Mouse (Mus musculus) embryonic facial prominence, embryonic 13.5 days (tissue): ENCODE results near the gene Klhdc8b. TPM values are rescaled to one million over a fixed set of nuclear protein-coding genes. Genes with fewer than 3 reads are reported as not detected.
A peak's percentile ranks its signal among the peaks of the same experiment; 100 is the strongest.

Source experiments
- ATAC-seq: fragments of 200-750 bp; cut with Nextera tagmentation; 2 replicates; pipeline ENCODE4 v1.8.0; 2017; ENCODE audit warnings: low read depth; ENCODE audit not compliant: insufficient number of reproducible peaks, insufficient read depth, low FRiP score, low TSS enrichment
- H3K27ac ChIP-seq: fragments of 300-500 bp; sonication (generic); 2 replicates; pipeline ENCODE4 v1.5.1; 2015; ENCODE audit warnings: moderate library complexity, mild to moderate bottlenecking, inconsistent platforms
- H3K27me3 ChIP-seq: fragments of 300-500 bp; sonication (generic); 2 replicates; pipeline ENCODE4 v1.6.1; 2015; ENCODE audit warnings: mild to moderate bottlenecking, inconsistent platforms
- H3K36me3 ChIP-seq: fragments of 300-500 bp; sonication (generic); 2 replicates; pipeline ENCODE4 v1.6.1; 2015; ENCODE audit warnings: mild to moderate bottlenecking, inconsistent platforms
- H3K4me1 ChIP-seq: fragments of 300-500 bp; sonication (generic); 2 replicates; pipeline ENCODE4 v1.6.1; 2015; ENCODE audit warnings: inconsistent platforms
- H3K4me2 ChIP-seq: fragments of 300-500 bp; sonication (generic); 2 replicates; pipeline ENCODE4 v1.6.1; 2015; ENCODE audit warnings: moderate library complexity, mild to moderate bottlenecking, inconsistent platforms
- H3K4me3 ChIP-seq: fragments of 300-500 bp; sonication (generic); 2 replicates; pipeline ENCODE4 v1.5.1; 2015; ENCODE audit warnings: mild to moderate bottlenecking, inconsistent platforms
- H3K9ac ChIP-seq: fragments of 300-500 bp; sonication (generic); 2 replicates; pipeline ENCODE4 v1.6.1; 2015; ENCODE audit warnings: mild to moderate bottlenecking, inconsistent platforms
- H3K9me3 ChIP-seq: fragments of 300-500 bp; sonication (generic); 2 replicates; pipeline ENCODE4 v1.6.1; 2016; ENCODE audit warnings: inconsistent platforms
- WGBS: fragments of 180-500 bp; shearing (Covaris S2); methylation state at CpG from one replicate; pipeline ENCODE4 v1.1.7; 2015; ENCODE audit warnings: mixed read lengths; 5-methylcytosine and 5-hydroxymethylcytosine counted together
- polyA plus RNA-seq: library from polyadenylated mRNA; unstranded; fragments of >200 nt; fragmentation: Nextera tagmentation; extraction: Ambion mirVana; gene quantifications from 2 replicates; pipeline ENCODE4 v1.2.1, GENCODE M21; 2015

Gene Klhdc8b
- polyA plus RNA-seq, result 36.5 and 42.8 TPM in 2 replicates

- ATAC-seq, result no peak
- Histone ChIP-seq H3K9ac (peak within 1 kb of the TSS; percentile 89), H3K36me3 (peaks cover 40% of the 10 kb centered on the region), H3K4me1 (peaks cover 17% of the 10 kb centered on the region), H3K27ac (peak within 1 kb of the TSS; percentile 78), H3K4me2 (peak within 1 kb of the TSS; percentile 94), H3K9me3 (no peaks in the 10 kb centered on the region), H3K27me3 (no peaks in the 10 kb centered on the region), H3K4me3 (peak within 1 kb of the TSS; percentile 87)
- WGBS, result 18% methylated on average over 11 of the region's 11 CpGs
Observed at GRCm38 (mm10) chr9:108461181-108461631, at the start of gene Klhdc8b. Klhdc8b (minus strand) TSS chr9:108461581.

- H3K4me2 ChIP-seq, result peak overlapping the region; percentile 89
- no peak for ATAC-seq
- H3K36me3 ChIP-seq, result peaks cover 44% of the 10 kb centered on the region
- H3K27ac ChIP-seq, result no peak overlapping the region; the same call in 1 of the 2 replicates
- H3K4me1 ChIP-seq, result peaks cover 15% of the 10 kb centered on the region
- peak overlapping the region; percentile 85 for H3K9ac ChIP-seq
- H3K9me3 ChIP-seq, result no peaks in the 10 kb centered on the region
- WGBS, result 88% methylated on average over 7 of the region's 7 CpGs
- H3K27me3 ChIP-seq, result no peaks in the 10 kb centered on the region
- peak overlapping the region; percentile 84 for H3K4me3 ChIP-seq
Observed at GRCm38 (mm10) chr9:108508776-108509175, 47.4 kb upstream of the Klhdc8b start.

GRCm38 (mm10) chr9:108507619-108508434 lies 46.4 kb upstream of the Klhdc8b start, which contains the start of gene Qars:
Qars (plus strand) TSS chr9:108507706.
- peak; percentile 93 for ATAC-seq
- peak within 1 kb of the TSS; percentile 60 for H3K27ac ChIP-seq
- WGBS, result under 1% methylated on average over 37 of the region's 37 CpGs
- H3K4me3 ChIP-seq, result peak within 1 kb of the TSS; percentile 84
- H3K36me3 ChIP-seq, result peaks cover 44% of the 10 kb centered on the region
- peaks cover 15% of the 10 kb centered on the region for H3K4me1 ChIP-seq
- no peaks in the 10 kb centered on the region for H3K9me3 ChIP-seq
- peak within 1 kb of the TSS; percentile 85 for H3K9ac ChIP-seq
- no peaks in the 10 kb centered on the region for H3K27me3 ChIP-seq
- peak within 1 kb of the TSS; percentile 89 for H3K4me2 ChIP-seq

- no peaks in the 10 kb centered on the region for H3K27me3 ChIP-seq
- H3K27ac ChIP-seq, result peak overlapping the region; percentile 60; the same call in 1 of the 2 replicates
- peak overlapping the region; percentile 89 for H3K4me2 ChIP-seq
- ATAC-seq, result no peak
- peaks cover 44% of the 10 kb centered on the region for H3K36me3 ChIP-seq
- peak overlapping the region; percentile 85; the same call in 1 of the 2 replicates for H3K9ac ChIP-seq
- 86% methylated on average over 7 of the region's 7 CpGs for WGBS
- H3K4me1 ChIP-seq, result peaks cover 15% of the 10 kb centered on the region
- H3K4me3 ChIP-seq, result peak overlapping the region; percentile 84; the same call in 1 of the 2 replicates
- no peaks in the 10 kb centered on the region for H3K9me3 ChIP-seq
Observed at GRCm38 (mm10) chr9:108506901-108507300, 45.5 kb upstream of the Klhdc8b start.

- no peak overlapping the region for H3K9ac ChIP-seq
- H3K27me3 ChIP-seq, result no peaks in the 10 kb centered on the region
- no peaks in the 10 kb centered on the region for H3K9me3 ChIP-seq
- no peak for ATAC-seq
- 95% methylated on average over 15 of the region's 15 CpGs for WGBS
- H3K4me1 ChIP-seq, result no peaks in the 10 kb centered on the region
- no peak overlapping the region for H3K4me2 ChIP-seq
- peaks cover 88% of the 10 kb centered on the region for H3K36me3 ChIP-seq
- no peak overlapping the region for H3K27ac ChIP-seq
- no peak overlapping the region for H3K4me3 ChIP-seq
Observed at GRCm38 (mm10) chr9:108499943-108500342, 38.6 kb upstream of the Klhdc8b start.

- Histone ChIP-seq H3K9me3 (no peaks in the 10 kb centered on the region), H3K27ac (no peak overlapping the region), H3K27me3 (no peaks in the 10 kb centered on the region), H3K4me1 (no peaks in the 10 kb centered on the region), H3K4me2 (no peak overlapping the region), H3K36me3 (peaks cover 96% of the 10 kb centered on the region), H3K9ac (no peak overlapping the region), H3K4me3 (no peak overlapping the region)
- ATAC-seq, result no peak
- 94% methylated on average over 7 of the region's 7 CpGs for WGBS
Observed at GRCm38 (mm10) chr9:108499231-108499630, 37.9 kb upstream of the Klhdc8b start.

- WGBS, result 83% methylated on average over 10 of the region's 10 CpGs
- Histone ChIP-seq H3K4me2 (no peak overlapping the region), H3K9ac (no peak overlapping the region), H3K27me3 (no peaks in the 10 kb centered on the region), H3K27ac (no peak overlapping the region), H3K36me3 (peaks cover 85% of the 10 kb centered on the region), H3K4me1 (peaks cover 20% of the 10 kb centered on the region), H3K4me3 (no peak overlapping the region), H3K9me3 (no peaks in the 10 kb centered on the region)
- no peak for ATAC-seq
Observed at GRCm38 (mm10) chr9:108494905-108495304, 33.5 kb upstream of the Klhdc8b start.

- Histone ChIP-seq H3K4me3 (no peak overlapping the region), H3K27me3 (no peaks in the 10 kb centered on the region), H3K4me1 (peaks cover 23% of the 10 kb centered on the region), H3K4me2 (no peak overlapping the region), H3K9me3 (no peaks in the 10 kb centered on the region), H3K9ac (no peak overlapping the region), H3K36me3 (peaks cover 85% of the 10 kb centered on the region), H3K27ac (no peak overlapping the region)
- ATAC-seq, result no peak
- WGBS, result 95% methylated on average over 19 of the region's 19 CpGs
Observed at GRCm38 (mm10) chr9:108494146-108494825, 32.9 kb upstream of the Klhdc8b start.

GRCm38 (mm10) chr9:108493246-108493645 lies 31.9 kb upstream of the Klhdc8b start:
- H3K4me3 ChIP-seq, result no peak overlapping the region
- peaks cover 85% of the 10 kb centered on the region for H3K36me3 ChIP-seq
- WGBS, result 95% methylated on average over 8 of the region's 8 CpGs

GRCm38 (mm10) chr9:108492043-108492750 lies 30.8 kb upstream of the Klhdc8b start:
- no peak for ATAC-seq
- H3K9me3 ChIP-seq, result no peaks in the 10 kb centered on the region
- H3K4me3 ChIP-seq, result peak overlapping the region; percentile 97
- peak overlapping the region; percentile 89 for H3K4me2 ChIP-seq
- 84% methylated on average over 16 of the region's 16 CpGs for WGBS
- H3K4me1 ChIP-seq, result peaks cover 23% of the 10 kb centered on the region
- H3K9ac ChIP-seq, result peak overlapping the region; percentile 99
- no peak overlapping the region for H3K27ac ChIP-seq
- peaks cover 85% of the 10 kb centered on the region for H3K36me3 ChIP-seq
- H3K27me3 ChIP-seq, result no peaks in the 10 kb centered on the region

More at GRCm38 (mm10) chr9:108493246-108493645, 31.9 kb upstream of the Klhdc8b start:
- no peak overlapping the region for H3K4me2 ChIP-seq
- H3K9ac ChIP-seq, result no peak overlapping the region
- H3K4me1 ChIP-seq, result peaks cover 23% of the 10 kb centered on the region
- ATAC-seq, result no peak
- no peaks in the 10 kb centered on the region for H3K27me3 ChIP-seq
- no peak overlapping the region for H3K27ac ChIP-seq
- H3K9me3 ChIP-seq, result no peaks in the 10 kb centered on the region

GRCm38 (mm10) chr9:108491286-108491580 lies 29.9 kb upstream of the Klhdc8b start:
- WGBS, result 9% methylated on average over 12 of the region's 12 CpGs
- no peaks in the 10 kb centered on the region for H3K27me3 ChIP-seq
- H3K36me3 ChIP-seq, result peaks cover 85% of the 10 kb centered on the region
- H3K4me2 ChIP-seq, result peak overlapping the region; percentile 89
- no peak for ATAC-seq
- peaks cover 23% of the 10 kb centered on the region for H3K4me1 ChIP-seq
- H3K9me3 ChIP-seq, result no peaks in the 10 kb centered on the region
- H3K9ac ChIP-seq, result peak overlapping the region; percentile 99
- peak overlapping the region; percentile 97 for H3K27ac ChIP-seq
- peak overlapping the region; percentile 97 for H3K4me3 ChIP-seq
